Mouse (Mus musculus): ENCODE measurements around the gene Nbeal2.

Nbeal2 gene

DNA sequence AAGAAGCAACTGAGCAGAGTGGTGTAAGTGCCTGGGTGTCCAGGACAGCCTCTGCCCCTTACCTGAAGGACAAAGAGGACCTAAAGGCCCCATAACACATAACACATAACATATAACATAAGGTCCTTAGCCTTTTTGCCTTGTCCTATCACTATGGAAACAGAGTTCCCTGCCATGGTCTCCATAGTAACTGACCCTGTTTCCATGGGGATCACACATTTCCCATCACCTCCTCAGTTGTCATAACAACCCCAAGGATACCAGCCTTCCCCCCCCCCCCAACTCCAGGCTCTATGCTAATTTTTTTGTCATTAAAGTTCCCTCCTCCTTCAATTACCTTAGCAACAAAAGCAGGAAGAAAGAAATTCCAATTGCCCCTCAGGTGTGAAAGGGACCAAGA, 4.2 kb downstream of the Nbeal2 start:
- DNase-seq (ENCODE audit: low spot score) = no peak

DNA sequence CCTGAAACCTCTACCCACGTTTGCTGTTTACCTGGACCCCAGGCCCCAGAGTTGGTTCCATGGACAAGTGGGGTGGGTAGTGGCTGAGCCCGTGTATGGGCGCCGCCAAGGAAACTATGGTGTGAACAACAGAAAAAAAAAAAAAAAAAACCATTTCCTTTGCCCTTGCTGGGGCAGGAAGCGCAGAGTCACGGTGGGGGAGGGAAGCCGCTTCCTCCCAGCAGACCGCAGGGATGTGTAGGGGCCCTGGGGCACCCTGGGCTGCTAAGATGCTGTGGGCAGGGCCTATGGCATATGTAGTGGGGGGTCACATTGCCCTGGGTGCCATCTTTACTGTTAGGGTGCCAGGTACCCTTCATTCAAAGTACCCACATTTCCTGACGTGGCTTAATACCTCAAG, 8.7 kb downstream of the Nbeal2 start:
- DNase-seq (ENCODE audit: low spot score) = no peak

DNA sequence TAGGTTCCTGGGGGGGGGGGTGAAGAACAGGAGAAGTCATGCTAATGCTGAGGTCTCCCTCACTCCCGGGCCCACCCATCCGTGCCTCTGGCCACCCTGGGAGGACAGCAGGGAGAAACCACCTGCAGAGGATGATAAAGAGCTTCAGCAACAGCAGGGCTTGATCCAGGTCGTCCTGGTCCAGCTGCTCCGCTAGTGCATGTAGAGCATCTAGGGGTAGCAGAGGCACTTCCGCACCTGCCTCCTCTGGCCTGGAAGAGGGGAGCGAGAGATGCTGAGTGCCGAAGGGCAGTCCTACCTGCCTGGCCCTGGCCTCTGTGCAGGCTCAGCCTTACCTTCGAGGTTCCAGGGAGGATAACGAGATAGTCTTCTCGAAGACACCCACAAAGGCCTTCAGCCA, 9.7 kb downstream of the Nbeal2 start:
- DNase-seq (ENCODE audit: low spot score) = no peak

DNA sequence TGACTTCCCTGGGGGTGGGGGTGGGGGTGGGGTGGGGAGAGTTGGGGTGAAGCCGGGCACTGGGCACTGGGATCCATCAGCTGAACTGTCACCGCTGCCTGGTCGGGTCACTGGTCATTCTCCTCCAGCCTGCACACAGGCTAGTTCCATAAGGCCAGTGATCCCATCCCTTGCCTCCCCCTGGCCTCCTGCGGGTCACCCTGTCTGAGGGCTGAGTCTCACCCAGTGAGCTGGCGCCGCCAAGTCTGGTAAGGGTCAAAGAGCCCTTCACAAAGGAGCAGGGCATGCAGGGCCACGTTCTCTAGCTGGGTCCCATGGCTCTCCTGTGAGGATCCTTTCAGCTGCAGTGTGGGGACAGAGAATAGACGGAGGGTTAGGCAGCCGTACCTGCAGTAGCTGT, 10.2 kb downstream of the Nbeal2 start:
- DNase-seq (ENCODE audit: low spot score) = no peak

DNA sequence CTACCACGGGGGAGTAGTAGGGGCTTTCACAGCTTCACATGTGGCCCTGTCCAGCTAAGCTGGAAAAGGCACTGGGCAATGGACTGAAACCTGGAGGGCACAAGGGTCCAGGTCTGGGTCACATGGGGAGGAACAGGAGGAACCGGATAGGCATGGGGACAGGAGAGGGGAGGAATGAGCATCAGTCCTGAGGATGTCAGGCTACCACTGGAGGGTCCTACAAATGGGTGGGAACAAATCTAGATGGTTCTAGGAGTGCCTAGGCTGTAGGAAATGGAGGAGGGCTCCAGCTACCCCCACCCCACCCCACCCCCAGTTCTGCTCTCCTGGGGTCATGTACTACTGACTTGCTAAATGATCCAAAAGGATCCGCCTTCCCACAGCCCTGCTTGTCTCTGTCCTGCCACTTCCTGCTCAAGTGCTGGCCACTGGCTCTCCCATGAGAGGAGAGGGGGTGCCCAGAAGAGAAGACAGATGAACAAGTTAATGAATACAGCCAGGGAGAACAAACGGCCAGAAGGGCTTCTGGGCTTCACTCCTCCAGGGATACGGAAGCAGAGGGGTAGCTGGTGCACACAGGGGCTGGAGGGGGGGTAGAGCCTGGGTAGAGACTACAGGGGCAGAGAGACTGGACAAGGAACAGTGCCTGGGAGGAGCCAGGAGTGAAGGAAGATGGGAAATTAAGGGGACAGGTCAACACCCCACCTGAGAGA, 11.0 kb downstream of the Nbeal2 start:
- DNase-seq (ENCODE audit: low spot score) = no peak

DNA sequence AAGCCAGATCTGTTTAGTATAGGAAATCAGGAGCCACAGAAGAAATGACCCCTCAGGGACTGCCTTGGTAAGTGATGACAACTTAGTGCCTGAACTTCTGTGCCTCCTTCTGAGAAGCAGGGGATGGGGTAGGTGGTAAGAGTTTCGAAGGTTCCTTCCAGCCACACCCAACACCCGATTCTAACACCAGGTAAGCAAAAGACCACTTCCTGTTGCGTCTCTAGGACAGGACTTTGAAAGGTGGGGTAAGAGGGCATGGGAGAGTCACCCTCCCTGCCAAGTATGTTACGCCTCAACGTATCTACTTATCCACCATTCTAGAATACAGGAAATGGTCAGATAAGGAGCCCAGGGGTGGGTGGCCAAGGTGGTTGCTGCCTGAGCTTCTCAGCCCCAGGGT, 13.0 kb downstream of the Nbeal2 start:
- no peak for DNase-seq (ENCODE audit: low spot score)

DNA sequence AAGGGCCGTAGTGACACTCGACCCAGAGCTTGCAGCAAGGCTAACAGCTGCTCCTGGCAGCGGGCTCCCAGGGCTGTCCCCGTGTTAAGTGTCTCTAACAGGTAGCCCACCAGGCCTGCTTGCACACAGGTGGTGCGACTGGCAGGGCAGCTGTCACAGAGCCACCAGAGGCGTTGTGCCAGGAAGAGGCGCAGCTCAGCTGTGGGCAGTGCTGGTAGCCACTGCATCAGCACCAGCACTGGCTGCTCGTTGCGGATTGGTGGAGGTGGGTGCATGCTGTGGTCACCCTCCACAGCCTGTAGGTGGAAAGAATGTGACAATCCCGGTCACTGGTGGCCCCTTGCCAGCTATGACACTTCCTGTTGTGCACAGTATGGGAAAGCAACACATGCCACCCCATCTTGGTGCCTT, 15.3 kb downstream of the Nbeal2 start:
- no peak for DNase-seq (ENCODE audit: low spot score)

DNA sequence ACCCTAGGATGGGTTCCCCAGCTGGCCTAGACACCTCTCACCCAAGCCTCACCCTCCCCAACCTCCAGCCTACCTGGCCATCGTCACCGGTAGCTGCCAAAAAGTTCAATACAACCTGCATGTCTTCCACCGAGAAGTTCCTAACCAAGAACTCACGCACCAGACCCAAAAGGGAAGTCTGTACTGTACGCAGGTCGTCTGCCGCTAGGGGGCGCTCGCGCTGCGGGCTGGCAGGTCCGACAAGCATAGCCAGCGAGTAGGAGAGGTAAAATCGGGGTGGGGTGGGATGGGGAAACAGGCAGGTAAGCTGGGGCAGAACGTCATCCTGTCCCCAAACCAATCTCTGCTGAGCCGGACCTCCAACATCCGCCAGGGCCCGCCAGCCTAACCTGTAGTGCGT, 18.7 kb downstream of the Nbeal2 start:
- peak; percentile 71 for DNase-seq (ENCODE audit: low spot score)

DNA sequence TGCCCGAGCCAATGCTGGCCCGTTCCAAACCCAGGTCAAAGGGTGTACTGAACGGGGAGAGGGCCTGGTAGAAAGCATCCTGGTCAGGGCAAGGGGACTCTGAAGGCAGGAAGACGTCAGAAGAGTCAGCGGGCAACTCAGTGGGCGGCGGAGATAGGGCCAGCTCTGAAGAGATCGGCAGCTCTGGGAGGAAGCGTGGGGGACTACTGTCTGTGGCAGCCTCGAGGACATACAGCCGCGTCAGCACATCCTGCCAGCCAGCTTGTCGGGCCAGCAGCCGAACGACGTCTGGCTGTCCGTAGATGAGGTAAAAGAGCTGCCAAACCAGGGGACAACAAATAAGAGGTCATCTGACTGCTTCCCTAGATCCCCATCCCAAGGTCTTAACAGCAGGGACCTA, 20.1 kb downstream of the Nbeal2 start:
- no peak for DNase-seq (ENCODE audit: low spot score)

DNA sequence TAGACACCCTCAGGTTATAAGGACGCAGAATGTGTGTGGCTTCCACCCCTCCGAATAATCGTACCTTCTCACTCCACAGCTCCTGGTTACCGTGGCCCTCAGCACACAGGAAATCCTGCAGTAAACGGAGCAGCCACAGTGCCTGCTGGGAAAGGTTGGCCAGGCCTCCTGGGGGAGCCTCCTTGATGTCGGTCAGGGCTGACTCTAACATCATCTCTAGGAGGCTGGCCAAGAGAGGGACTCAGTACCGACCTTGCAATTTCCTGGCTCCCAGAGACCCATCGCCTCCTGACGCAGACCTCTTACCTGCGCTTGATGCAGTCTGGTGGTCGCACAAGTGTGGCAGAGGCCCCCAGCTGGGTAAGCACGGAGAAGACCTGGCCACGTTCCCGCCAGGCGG, 21.3 kb downstream of the Nbeal2 start:
- DNase-seq (ENCODE audit: low spot score) = no peak

DNA sequence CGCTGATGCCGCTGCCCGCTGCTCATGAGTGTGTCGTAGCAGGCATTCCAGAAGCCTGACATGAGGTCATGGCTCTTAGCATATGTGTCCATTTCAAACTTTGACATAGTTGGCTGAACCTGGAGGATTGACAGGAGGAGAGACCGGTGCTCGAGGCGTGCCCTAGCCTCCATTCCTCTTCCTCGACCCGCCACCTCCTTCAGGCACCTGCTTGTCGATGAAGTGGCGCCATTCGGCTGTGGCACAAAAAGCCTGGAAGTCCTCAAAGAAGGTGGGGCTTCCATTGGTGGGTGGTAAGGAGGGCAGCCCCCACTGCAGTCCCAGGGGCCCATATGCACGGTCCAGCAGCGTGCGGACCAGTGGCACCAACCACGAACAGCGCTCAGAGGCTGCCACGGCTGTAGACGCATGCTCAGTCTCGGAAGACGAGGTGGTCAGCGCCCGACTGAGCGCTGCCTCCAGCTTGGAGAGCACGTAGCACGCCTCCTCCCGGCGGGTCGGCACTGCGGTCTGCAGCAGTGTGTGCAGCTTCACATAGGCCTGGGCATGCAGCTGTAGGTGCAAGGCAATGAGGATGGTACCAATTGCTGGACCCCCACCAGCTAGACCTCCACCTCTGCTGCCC, 22.2 kb downstream of the Nbeal2 start:
- DNase-seq (ENCODE audit: low spot score) = no peak

DNA sequence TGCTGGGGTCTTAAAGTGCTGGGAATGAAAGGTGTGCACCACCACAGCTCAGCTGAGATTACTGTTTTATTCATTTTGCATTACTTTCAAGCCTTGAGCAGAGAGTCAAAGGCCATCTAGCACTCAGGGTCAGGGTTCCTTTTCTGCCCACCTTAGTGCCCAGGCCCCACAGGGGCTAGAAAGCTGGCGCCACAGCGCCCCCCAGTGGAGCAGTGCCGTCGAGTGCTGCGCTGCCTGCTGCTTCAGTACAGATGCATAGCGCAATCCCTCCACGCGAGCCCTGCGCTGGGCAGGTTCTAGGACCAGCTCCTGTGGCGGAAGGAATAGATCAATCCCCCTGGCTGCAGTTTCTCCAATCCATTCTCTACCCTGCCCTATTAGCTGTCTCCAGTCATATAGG, 22.8 kb downstream of the Nbeal2 start:
- no peak for DNase-seq (ENCODE audit: low spot score)

DNA sequence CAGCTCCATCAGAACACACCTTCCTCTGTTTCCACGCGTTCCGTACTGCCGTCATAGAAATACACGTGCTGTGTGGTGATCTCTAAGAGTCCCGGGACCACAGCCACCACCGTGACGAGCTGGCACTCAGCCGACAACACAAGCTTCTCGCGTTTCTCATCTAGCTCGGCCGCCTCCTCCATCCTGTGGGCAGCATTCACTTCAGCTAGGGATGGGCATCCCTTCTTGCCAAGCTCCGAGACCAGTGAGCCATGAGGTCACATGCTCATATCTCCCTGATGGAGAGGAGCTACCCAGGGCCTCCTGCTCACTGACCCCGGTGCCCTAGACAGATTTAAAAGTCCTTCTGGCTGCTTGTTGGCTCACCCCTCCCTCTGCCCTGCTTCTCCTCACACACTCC, 23.8 kb downstream of the Nbeal2 start:
- no peak for DNase-seq (ENCODE audit: low spot score)

DNA sequence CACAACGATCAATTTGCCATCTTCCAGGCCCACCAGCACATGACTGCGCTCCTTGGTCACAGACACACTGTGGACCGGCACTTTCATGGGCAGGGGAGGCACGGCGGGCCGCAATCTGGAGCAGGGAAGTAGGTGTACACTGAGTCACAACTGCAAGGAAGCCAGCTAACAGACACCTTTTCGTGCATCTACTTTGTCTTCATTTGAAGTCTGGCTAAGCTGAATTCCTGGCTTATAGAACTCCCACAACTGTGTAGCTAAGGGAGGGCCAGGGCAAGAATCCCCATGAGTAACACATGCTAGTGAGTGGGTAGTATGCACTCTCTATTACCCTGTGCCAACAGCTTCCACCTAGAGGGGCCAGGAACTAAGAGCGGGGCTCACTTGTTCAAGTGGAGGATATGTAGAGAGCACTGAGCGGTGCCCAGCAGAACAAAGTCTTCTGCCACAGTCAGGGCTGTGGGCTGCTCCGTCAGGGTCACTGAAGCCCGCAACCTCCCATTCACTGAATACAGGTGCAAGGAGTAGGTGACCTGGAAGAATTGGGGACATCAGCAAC, 28.5 kb downstream of the Nbeal2 start:
- DNase-seq (ENCODE audit: low spot score) = no peak

DNA sequence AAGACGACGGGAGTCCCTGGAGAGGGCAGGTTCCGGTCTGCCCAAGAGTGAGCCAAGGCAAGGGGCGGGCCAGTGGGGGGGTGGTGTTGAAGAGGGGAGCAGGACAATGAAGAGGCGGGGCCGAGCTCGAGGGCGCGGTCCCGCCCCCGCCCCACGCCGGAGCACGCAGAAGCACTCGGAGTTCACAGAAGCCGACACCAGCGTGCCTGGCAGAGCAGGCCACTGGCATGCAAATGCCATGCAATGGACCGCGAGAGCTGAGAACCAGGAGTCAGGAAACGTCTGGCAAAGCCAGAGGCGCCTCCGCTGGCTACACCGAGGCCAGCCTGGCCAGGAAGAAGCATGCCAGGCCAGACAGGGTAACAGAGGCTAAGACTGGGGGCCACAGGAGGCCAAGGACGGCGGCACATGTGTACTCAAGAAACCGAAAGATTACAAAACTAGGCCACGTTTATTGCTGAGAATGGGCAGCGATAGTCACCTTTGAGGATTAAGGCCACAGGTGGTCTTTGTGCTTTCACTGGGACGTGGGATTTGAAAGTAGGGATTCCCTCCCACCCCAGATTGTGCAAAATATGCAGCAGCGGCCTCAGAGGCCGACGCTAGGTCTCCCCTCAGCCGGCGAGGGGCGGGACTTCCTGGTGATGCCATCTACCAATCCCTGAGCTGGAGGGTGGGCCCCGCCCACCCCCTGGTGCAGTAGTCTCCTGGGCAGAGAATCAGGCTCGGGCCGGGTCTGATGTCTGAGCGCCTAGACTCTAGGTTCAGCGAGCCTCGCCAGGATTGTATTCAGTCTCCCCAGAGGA, 29.4 kb downstream of the Nbeal2 start, which contains the start of gene Nradd:
Gene Nradd, minus strand, starts transcription at position 92 of the 806 bp plus-strand sequence.
- peak; percentile 88 for DNase-seq (ENCODE audit: low spot score)

DNA sequence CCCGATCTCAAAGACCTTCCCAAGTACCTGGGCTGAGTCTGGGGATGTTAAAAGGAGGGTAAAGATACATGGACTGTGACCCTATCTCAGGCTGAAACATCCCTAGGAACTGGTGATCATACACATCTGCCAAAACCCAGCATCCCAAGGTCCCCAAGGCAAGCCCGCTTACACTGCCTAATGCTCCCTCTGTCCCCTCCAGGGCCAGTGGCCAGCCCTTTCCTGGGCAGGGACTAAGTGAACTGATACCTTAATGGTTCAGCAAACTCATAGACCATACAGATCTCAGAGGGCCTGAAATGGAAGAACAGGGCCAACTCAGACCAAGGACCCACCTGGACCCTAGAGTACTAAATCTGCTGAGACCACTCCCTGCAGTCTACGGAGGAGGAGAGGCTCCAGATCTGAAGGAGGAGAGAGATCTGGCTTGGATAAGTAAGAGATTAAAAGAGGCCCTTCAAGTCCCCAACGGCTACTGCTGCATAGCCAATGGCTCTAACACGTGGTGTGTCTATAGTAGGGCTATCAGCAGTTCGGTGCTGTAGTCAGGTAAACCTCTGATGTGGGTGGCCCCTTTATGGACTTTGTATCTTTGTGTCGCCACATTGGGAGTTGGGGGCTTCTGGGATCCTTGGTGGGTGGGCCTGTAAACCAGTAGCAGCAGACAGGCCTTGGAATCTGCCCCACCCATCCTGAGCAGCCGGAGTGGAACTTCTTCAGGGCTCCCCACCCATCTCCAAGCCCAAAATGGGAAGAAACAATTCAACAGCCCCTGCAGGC, 30.4 kb downstream of the Nbeal2 start:
- no peak for DNase-seq (ENCODE audit: low spot score)

DNA sequence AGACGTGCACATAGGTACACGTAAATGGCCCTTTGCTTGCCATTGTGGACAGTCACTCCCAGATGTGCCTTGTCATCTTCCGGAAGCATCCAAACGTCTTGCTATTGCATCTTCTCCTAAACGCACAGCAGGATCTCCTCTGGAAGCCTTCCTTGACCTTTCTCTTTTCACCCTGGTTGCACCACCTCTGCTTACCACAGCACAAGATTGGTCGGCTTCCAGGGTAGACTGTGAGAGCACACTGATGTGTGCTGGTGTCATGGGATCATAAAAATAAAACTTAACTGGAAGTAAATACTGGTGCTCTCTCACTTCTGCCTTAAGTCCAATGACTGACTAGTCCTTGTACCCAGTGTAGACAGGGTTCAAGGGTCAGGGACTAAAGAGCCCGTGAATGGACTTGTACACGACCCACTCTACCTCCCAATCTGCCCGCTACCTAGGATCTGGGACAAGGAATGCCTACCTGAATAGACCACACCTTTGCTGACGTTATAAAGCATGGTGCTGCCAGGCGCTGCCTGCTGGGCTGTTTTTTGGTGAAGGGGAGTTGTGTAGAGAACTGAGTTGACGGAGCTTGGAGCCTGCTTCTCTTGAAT, 31.2 kb downstream of the Nbeal2 start:
- DNase-seq (ENCODE audit: low spot score) = no peak

DNA sequence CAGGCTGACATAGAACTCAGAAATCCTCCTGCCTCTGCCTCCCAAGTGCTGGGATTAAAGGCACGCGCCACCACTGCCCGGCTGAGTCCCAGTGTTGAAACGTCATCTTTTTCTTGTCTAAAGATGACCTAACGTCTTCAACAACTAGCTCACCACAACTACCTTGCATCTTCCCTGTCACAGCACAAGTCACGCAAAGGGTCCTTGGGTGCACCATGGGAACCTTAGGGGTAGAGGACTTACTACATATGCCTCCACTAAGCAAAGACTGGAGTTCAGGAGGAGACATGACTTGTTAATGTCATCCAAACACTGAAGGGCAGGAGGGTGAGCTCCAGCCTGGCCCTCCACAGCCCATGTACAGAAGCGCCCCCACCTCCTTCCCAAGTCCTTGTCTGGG, 33.3 kb downstream of the Nbeal2 start:
- DNase-seq (ENCODE audit: low spot score) = no peak

DNA sequence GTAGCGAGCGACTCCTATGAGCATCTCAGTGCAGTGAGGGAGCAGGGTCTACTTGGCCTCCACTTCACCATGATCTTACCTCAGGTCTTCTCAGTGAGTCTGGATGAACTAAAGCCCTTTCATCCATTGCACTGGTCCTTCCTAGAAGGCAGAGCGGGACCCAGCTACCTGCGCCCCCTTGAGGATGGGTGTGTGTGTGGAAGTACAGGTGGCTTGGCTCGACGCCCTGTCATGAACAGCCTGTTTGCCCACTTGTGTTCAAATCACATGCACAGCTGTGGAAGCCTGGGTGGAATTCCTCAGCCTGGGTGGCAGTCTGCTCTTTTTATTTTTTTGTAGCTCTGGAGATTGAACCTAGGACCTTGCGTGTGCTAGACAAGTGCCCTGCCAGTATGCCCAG, 33.8 kb downstream of the Nbeal2 start:
- no peak for DNase-seq (ENCODE audit: low spot score)

DNA sequence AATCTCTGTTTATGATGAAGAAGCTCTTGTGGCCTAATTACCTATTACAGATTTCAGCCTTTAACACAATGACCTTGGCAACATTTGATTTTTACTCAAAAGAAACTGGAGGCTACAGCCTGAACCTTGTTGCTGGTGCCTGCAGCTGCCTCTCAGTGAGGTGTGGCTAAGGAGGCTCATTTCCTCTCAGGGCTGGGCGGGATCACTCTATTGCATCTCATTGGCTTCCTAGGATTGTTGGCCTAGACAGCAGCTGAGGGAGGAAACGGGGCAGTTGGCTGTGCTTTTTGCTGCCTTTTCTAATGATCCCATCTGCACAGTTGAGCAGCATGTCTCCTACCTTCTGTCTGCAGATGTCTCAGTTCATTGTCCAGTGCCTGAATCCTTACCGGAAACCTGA, 36.9 kb downstream of the Nbeal2 start:
- DNase-seq (ENCODE audit: low spot score) = no peak

DNA sequence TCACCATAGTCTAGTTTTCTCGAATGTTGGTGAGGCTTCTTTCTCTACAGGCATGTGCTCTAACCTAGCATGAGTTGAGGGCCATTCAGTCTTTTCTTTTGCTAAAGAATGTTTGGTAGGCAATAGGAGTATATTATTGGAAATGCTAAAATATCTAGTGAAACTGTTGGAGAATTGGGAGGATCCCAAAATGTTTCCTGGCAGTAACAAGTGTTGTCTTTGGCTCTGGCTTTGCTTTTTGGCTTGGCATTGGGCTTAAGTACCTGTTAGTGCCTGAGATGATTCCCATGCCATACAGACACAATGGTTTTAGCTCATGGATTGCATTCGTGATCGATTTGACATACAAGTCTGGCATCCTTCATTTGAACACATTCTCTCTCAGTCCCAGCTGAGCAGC, 42.5 kb downstream of the Nbeal2 start:
- no peak for DNase-seq (ENCODE audit: low spot score)

DNA sequence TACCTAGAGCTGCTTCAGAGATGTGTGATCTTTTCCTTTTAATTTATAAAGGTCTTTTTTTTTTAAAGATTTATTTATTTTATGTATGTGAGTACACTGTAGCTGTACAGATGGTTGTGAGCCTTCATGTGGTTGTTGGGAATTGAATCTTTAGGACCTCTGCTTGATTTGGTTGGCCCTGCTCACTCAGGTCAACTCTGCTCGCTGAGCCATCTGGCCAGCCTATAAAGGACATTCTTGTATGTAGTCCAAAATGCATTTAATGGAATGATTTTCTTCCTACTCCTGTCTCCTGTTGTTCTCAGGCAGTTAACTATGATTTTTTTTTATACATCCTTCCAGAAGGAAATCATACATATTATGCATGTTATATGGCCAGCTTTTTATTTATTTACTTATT, 70.4 kb downstream of the Nbeal2 start:
- DNase-seq (ENCODE audit: low spot score) = no peak
